Mouse (Mus musculus): ENCODE measurements at regions not wholly inside any gene's neighbourhood (a gene's known extent, or its start where the extent isn't known, plus 50 kb on each side); places are given as distances from the start of the nearest gene placed in this dataset.

DNA sequence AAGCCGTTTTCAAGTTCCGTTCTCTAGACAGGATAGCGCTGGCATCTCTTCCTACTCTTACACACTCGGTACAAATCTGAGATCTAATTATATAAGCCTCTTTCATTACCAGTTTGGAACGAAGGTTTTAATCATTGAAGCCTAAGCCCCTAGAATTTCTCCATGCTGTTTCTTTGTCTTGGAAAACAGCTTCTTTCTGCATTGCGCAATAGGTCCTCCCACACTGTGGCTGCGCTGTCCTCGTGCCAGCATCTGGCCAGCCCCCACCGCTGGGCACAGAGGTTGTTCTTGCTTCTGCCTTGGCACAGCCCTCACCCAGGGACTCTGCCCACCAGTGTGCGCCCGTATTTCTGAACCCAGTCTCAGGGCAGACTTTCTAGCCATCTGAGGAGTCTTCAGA is 126.8 kb downstream of the Bmp7 start:
- Histone ChIP-seq H3K9ac (no peak overlapping the region), H3K27me3 (replicated peaks) (no peaks in the 10 kb centered on the region; the same call in 1 of the 2 replicates), H3K4me2 (replicated peaks) (no peak overlapping the region), H3K9me3 (no peaks in the 10 kb centered on the region), H3K27ac (no peak overlapping the region), H3K4me3 (replicated peaks) (no peak overlapping the region), H3K36me3 (no peaks in the 10 kb centered on the region), H3K4me1 (replicated peaks) (no peaks in the 10 kb centered on the region)
- ATAC-seq: no peak
- WGBS: 79% methylated on average over 11 of the region's 11 CpGs

DNA sequence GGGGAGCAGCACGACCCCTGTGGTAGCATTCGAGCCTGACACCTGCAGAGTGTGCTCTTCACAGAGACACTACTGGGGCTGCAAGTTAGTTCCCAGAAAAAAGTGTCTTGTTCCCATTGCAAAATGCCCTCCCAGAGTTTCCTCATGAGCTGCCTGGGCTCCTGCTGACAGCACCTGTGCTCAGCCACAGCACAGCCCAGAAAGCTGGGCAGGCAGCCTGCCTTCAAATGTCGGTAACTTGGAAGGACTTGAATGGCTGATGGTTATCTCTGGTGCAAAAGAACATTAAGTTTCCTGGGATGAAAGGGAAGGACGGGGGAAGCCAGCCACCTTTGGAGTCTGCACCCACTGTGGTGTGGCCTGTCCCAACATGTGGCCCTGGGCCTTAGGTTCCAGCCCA is 126.2 kb downstream of the Bmp7 start:
- 65% methylated on average over 4 of the region's 4 CpGs for whole genome bisulfite sequencing
- Histone ChIP-seq H3K27ac (no peak overlapping the region), H3K4me3 (replicated peaks) (no peak overlapping the region), H3K27me3 (replicated peaks) (no peaks in the 10 kb centered on the region; the same call in 1 of the 2 replicates), H3K4me2 (replicated peaks) (no peak overlapping the region), H3K9me3 (no peaks in the 10 kb centered on the region), H3K9ac (no peak overlapping the region), H3K36me3 (no peaks in the 10 kb centered on the region), H3K4me1 (replicated peaks) (no peaks in the 10 kb centered on the region)
- no peak for ATAC-seq

DNA sequence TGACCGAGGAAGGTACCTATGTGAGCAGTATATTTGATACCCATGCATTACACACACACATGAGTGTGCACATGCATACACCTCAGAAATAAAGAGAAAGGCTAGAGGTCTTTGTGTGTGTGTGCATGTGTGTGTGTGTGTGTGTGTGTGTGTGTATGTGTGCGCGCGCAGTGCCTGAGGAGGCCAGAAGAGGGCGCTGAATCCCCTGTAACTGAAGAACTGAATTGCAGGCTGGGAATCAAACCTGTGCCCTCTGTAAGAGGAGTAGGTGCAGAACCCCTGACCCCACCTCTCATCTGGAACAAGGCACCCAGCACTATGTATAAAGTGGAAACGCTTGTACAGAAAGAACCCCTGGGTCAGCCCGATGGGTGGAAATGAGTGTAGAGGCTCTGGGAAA is 125.0 kb downstream of the Bmp7 start:
- ATAC-seq: no peak
- no peaks in the 10 kb centered on the region for H3K9me3 ChIP-seq
- no peaks in the 10 kb centered on the region; the same call in 1 of the 2 replicates for H3K27me3 ChIP-seq (replicated peaks)
- H3K27ac ChIP-seq: no peak overlapping the region
- H3K4me3 ChIP-seq (replicated peaks): no peak overlapping the region
- H3K36me3 ChIP-seq: no peaks in the 10 kb centered on the region
- WGBS: 93% methylated on average over 7 of the region's 7 CpGs
- H3K9ac ChIP-seq: no peak overlapping the region
- H3K4me2 ChIP-seq (replicated peaks): no peak overlapping the region
- no peaks in the 10 kb centered on the region for H3K4me1 ChIP-seq (replicated peaks)

DNA sequence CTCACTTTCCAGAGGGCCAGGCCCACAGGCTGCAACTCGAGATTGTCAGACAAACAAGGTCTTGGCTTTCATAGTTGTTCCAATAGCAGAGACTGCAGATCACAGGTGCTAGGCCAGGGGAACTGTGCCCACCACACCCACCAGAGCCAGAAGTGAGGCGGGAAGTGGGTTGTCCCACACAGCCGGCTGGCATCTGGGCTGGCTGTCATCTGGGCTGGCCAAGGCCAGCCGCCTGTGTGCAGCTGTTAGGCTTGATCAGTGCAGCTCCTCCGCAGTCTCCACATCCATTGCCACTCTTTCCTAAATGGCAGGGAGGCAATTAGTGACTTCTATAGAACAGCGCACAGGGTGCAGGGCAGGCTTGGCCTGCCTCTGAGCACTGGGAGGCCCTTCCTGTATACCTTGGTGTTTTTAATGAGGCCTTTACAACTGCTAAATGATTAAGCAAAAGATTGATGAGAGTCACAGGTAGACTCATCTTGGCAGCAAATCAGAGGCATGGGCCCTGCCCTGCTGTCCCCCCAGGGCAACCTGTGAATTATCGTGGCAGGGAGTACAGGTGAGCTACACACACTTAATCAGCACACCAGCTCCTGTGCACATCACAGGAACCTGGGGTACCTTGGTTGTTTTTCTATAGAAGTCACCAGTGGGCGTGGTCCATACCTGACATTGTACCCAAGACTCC is 122.9 kb downstream of the Bmp7 start:
- H3K4me2 ChIP-seq (replicated peaks): no peak overlapping the region
- ATAC-seq: no peak
- no peaks in the 10 kb centered on the region for H3K4me1 ChIP-seq (replicated peaks)
- no peaks in the 10 kb centered on the region for H3K36me3 ChIP-seq
- 57% methylated on average over 8 of the region's 8 CpGs for WGBS
- H3K9me3 ChIP-seq: no peaks in the 10 kb centered on the region
- H3K9ac ChIP-seq: no peak overlapping the region
- no peak overlapping the region for H3K27ac ChIP-seq
- H3K4me3 ChIP-seq (replicated peaks): no peak overlapping the region
- H3K27me3 ChIP-seq (replicated peaks): no peaks in the 10 kb centered on the region; the same call in 1 of the 2 replicates
